ENCODE assay signal across 27 mouse cellular contexts in genomic region chr10:99259840-99260239, GRCm38 (mm10). TPM values are rescaled to one million over a fixed set of nuclear protein-coding genes. Genes with fewer than 3 reads are reported as not detected.
DNase-seq lines count a peak whose midpoint lies in the region; ATAC-seq lines count a peak whose summit lies in the region.
"Had no signal": no experiment of that assay in that cellular context is flagged by ENCODE, and none has a peak within 500 bp of the region (broad histone marks: within the 10 kb centered on the region; RNA-seq: fewer than 3 reads in every experiment).

No protein-coding gene starts in this region.

- H3K4me2 ChIP-seq in kidney, embryonic 15.5 days, result 0 out of 2 replicates have a peak overlapping the region, but pooled peaks have one; percentile 83
- peak overlapping the region; percentile 85; the same call in 1 of the 2 replicates for H3K4me2 ChIP-seq in limb, embryonic 13.5 days (replicated peaks)

- 43% methylated on average over 8 of the region's 8 CpGs for WGBS in kidney, embryonic 15.5 days
- 74% methylated on average over 8 of the region's 8 CpGs for WGBS in limb, embryonic 13.5 days

- no peaks in the 10 kb centered on the region for H3K27me3 ChIP-seq in kidney, embryonic 15.5 days
- no peaks in the 10 kb centered on the region for H3K27me3 ChIP-seq in limb, embryonic 13.5 days
- H3K27me3 ChIP-seq: embryonic facial prominence, embryonic 13.5 days; heart, embryonic 15.5 days; hindbrain, embryonic 15.5 days; limb, embryonic 12.5 days; lung, embryonic 15.5 days had no signal

- no peaks in the 10 kb centered on the region for H3K36me3 ChIP-seq in kidney, embryonic 15.5 days
- no peaks in the 10 kb centered on the region for H3K36me3 ChIP-seq in limb, embryonic 13.5 days
- H3K36me3 ChIP-seq: embryonic facial prominence, embryonic 13.5 days; heart, embryonic 10.5 days; heart, embryonic 15.5 days; hindbrain, embryonic 15.5 days; limb, embryonic 12.5 days; lung, embryonic 15.5 days; midbrain, embryonic 12.5 days had no signal

- peaks cover 44% of the 10 kb centered on the region for H3K4me1 ChIP-seq in kidney, embryonic 15.5 days
- peaks cover 21% of the 10 kb centered on the region for H3K4me1 ChIP-seq in limb, embryonic 13.5 days
- H3K4me1 ChIP-seq: heart, embryonic 10.5 days had no signal

- H3K27ac ChIP-seq in kidney, embryonic 15.5 days, result peak overlapping the region; percentile 99
- no peak overlapping the region; the same call in 1 of the 2 replicates for H3K27ac ChIP-seq in limb, embryonic 13.5 days
- H3K27ac ChIP-seq: embryonic facial prominence, embryonic 13.5 days; forebrain, embryonic 10.5 days; heart, embryonic 15.5 days; hindbrain, embryonic 15.5 days; lung, embryonic 15.5 days; midbrain, embryonic 12.5 days had no signal

- peak; percentile 49 for DNase-seq in kidney, adult 11 months
- DNase-seq in kidney, postnatal 14 days, result no peak
- DNase-seq in induced T-regulatory cell, adult 2 months (ENCODE audit: low read depth), result peak; percentile 9
- DNase-seq in frontal cortex, adult 2 months (ENCODE audit: extremely low spot score in 1 of 2, low spot score in 1 of 2), result no peak
- no peak for DNase-seq in heart, adult 18-20 months
- no peak for DNase-seq in spleen, postnatal 14 days (ENCODE audit: low spot score in 2 of 2)
- DNase-seq: adrenal gland, postnatal 14 days; cerebellum, adult 11 months; embryo, embryonic 11 days; gastrocnemius, postnatal 10 days; heart, postnatal 36 days; layer of hippocampus, adult 9-11 months; retina, postnatal 1 day; right cerebral cortex, postnatal 14 days; thymus, postnatal 14 days had no signal

- H3K9me3 ChIP-seq in kidney, embryonic 15.5 days (replicated peaks), result no peaks in the 10 kb centered on the region
- H3K9me3 ChIP-seq in limb, embryonic 13.5 days, result no peaks in the 10 kb centered on the region
- H3K9me3 ChIP-seq: embryonic facial prominence, embryonic 13.5 days; forebrain, embryonic 10.5 days; heart, embryonic 10.5 days; heart, embryonic 15.5 days; hindbrain, embryonic 15.5 days; limb, embryonic 12.5 days; lung, embryonic 15.5 days; midbrain, embryonic 12.5 days had no signal

- H3K4me3 ChIP-seq in kidney, embryonic 15.5 days (replicated peaks), result no peak overlapping the region
- H3K4me3 ChIP-seq in limb, embryonic 13.5 days, result no peak overlapping the region
- H3K4me3 ChIP-seq: forebrain, embryonic 10.5 days; heart, embryonic 15.5 days; hindbrain, embryonic 15.5 days; midbrain, embryonic 12.5 days had no signal

- no peak overlapping the region for H3K9ac ChIP-seq in kidney, embryonic 15.5 days
- no peak overlapping the region for H3K9ac ChIP-seq in limb, embryonic 13.5 days
- H3K9ac ChIP-seq: embryonic facial prominence, embryonic 13.5 days; heart, embryonic 15.5 days; limb, embryonic 12.5 days; lung, embryonic 15.5 days; midbrain, embryonic 12.5 days had no signal

- no peak for ATAC-seq in kidney, embryonic 15.5 days (replicated peaks; ENCODE audit: low FRiP score)
- ATAC-seq in limb, embryonic 13.5 days (ENCODE audit: low FRiP score, low read depth), result no peak
- ATAC-seq: CD4-positive, CD25-positive, alpha-beta regulatory T cell, adult 4 months; forebrain, embryonic 16.5 days had no signal

RNA-seq across cellular contexts. Expression of gene Dusp6, which starts 3.2 kb away (rescaled TPM):
- polyA plus RNA-seq in kidney, embryonic 15.5 days (2015; fragmentation: Nextera tagmentation; extraction: Ambion mirVana), result 85.7 and 88.7 TPM in 2 replicates
- 64.3 and 72.1 TPM in 2 replicates for polyA plus RNA-seq in limb, embryonic 13.5 days (2015; fragmentation: Nextera tagmentation; extraction: Ambion mirVana)
- polyA plus RNA-seq in frontal cortex, adult 2 months (2012; rRNA removed), result 50.5 and 60.8 TPM in 2 replicates
- total RNA-seq in heart, adult 18-20 months (2021), result 10 to 100 TPM; 14.0 to 16.0 TPM

Comparison
In these comparisons a context has a peak if more than half of its experiments do, and no peak if none do; other contexts are left out.
1. DNase-seq: peak in kidney, adult 11 months (single experiment) and induced T-regulatory cell, adult 2 months (single experiment); none in kidney, postnatal 14 days (single experiment), frontal cortex, adult 2 months (0 of 2), heart, adult 18-20 months (0 of 2) and spleen, postnatal 14 days (0 of 2).